Mouse (Mus musculus) CH12.LX (cell line): Measurements from ENCODE around the gene Smpd3.

Experiments
- CTCF ChIP-seq, 2 experiments: IDR thresholded peaks in 1 of 2; conservative IDR thresholded peaks in 1 of 2; 2 replicates each; pipeline ENCODE4 v1.5.1; 2011 to 2012; ENCODE audit warnings: low read depth in 2 of 2, low read length in 2 of 2, improper control_type of control experiment in 1 of 2, inconsistent platforms in 1 of 2, mild to moderate bottlenecking in 1 of 2, moderate library complexity in 1 of 2
- E2F4 ChIP-seq: IDR thresholded peaks from 2 replicates; pipeline ENCODE4 v1.6.1; 2011; ENCODE audit warnings: low read depth, low read length, improper control_type of control experiment; ENCODE audit not compliant: insufficient replicate concordance
- ETS1 ChIP-seq: conservative IDR thresholded peaks from 2 replicates; pipeline ENCODE4 v1.6.1; 2012; ENCODE audit warnings: low read depth, mild to moderate bottlenecking, inconsistent platforms, low read length, improper control_type of control experiment, moderate library complexity
- KAT2A ChIP-seq: IDR thresholded peaks from 2 replicates; pipeline ENCODE4 v1.6.1; 2012; ENCODE audit warnings: low read length, improper control_type of control experiment, inconsistent platforms; ENCODE audit not compliant: insufficient replicate concordance
- MAX ChIP-seq: IDR thresholded peaks from 2 replicates; pipeline ENCODE4 v1.6.1; 2011; ENCODE audit warnings: low read length, improper control_type of control experiment
- MAZ ChIP-seq: IDR thresholded peaks from 2 replicates; pipeline ENCODE4 v1.6.1; 2012; ENCODE audit warnings: low read depth, mild to moderate bottlenecking, inconsistent platforms, low read length, improper control_type of control experiment, moderate library complexity
- MXI1 ChIP-seq: IDR thresholded peaks from 2 replicates; pipeline ENCODE4 v1.6.1; 2011; ENCODE audit warnings: mild to moderate bottlenecking, low read depth, low read length, improper control_type of control experiment
- POLR2AphosphoS2 ChIP-seq: IDR thresholded peaks from 2 replicates; pipeline ENCODE4 v1.6.1; 2011; ENCODE audit warnings: low read depth, low read length, improper control_type of control experiment
- SMC3 ChIP-seq: IDR thresholded peaks from 2 replicates; pipeline ENCODE4 v1.6.1; 2011; ENCODE audit warnings: low read depth, low read length, improper control_type of control experiment
- USF2 ChIP-seq: conservative IDR thresholded peaks from 2 replicates; pipeline ENCODE4 v1.6.1; 2011; ENCODE audit warnings: low read depth, low read length, improper control_type of control experiment
- ZC3H11A ChIP-seq: IDR thresholded peaks from 2 replicates; pipeline ENCODE4 v1.6.1; 2012; ENCODE audit warnings: low read depth, mild to moderate bottlenecking, inconsistent platforms, low read length, improper control_type of control experiment

- no peak for TF ChIP-seq POLR2AphosphoS2
- TF ChIP-seq CTCF (conservative IDR thresholded peaks at IDR 0.05 in 1 of 2, IDR thresholded peaks at IDR 0.05 in 1 of 2; ENCODE audit: low read depth in 2 of 2, low read length in 2 of 2), result no peak
- TF ChIP-seq KAT2A, result no peak
- TF ChIP-seq MXI1, result no peak
- no peak for TF ChIP-seq E2F4
- no peak for TF ChIP-seq MAX
- no peak for TF ChIP-seq ETS1
- TF ChIP-seq SMC3, result no peak
- TF ChIP-seq USF2, result no peak
- TF ChIP-seq MAZ, result no peak
- no peak for TF ChIP-seq ZC3H11A
These were observed 24.0 kb downstream of the Smpd3 start for GRCm38 (mm10) chr8:106313799-106314198.
